Mouse (Mus musculus) urinary bladder, postnatal 0 days (tissue): ENCODE results near the gene Rps5. TPM values are rescaled to one million over a fixed set of nuclear protein-coding genes. Genes with fewer than 3 reads are reported as not detected.

Experiments
- polyA plus RNA-seq: library from polyadenylated mRNA; unstranded; fragments of >200 nt; fragmentation: Nextera tagmentation; extraction: Ambion mirVana; gene quantifications from 2 replicates; pipeline ENCODE4 v1.2.1, GENCODE M21; 2015

The Rps5 gene
- polyA plus RNA-seq, result 736 and 897 TPM in 2 replicates

GRCm38 (mm10) chr7:12921705-12922465, at the start of gene Rps5:
Gene Rps5 (plus strand): TSS chr7:12922290.

DNA sequence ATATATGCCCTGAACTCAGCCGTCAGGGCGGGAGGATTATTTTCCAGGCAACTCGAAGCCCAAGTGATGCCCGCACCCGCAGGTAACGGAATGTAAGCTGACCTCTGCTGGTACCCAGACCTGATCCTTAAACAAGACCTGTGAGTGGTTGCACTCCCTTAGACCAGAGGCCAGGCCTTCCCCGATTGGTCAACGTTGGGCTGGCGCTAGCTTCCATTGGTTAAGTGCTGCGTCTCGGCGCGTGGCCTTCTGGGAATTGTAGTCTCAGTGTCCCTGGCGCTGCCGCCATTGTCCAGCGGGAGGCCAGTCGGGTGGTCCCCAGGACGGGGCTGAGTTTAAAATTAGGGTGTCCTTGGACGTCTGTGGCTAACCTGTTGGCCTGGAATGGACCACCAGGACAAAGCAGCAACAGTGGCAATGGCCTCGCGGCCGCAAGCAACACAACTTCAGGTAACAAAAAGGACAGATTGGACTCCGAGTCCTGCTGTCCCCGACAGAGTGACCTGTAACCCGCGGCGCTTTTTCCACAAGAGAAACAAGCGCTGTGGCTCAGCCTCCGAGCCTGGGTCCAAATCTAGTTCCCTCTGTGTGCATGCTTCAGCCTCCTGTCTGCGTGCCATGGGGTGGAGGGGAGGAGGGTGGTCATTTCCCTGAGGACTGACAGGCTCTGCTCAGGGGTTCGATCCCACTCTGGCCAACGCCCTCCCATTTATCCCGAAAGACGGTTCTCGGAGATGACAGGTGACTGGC, 41.0 kb upstream of the Rps5 start, which contains the start of gene Zfp128:
Gene Zfp128 (plus strand): TSS at position 267 of the 750 bp plus-strand sequence.

GRCm38 (mm10) chr7:12897655-12898410, 24.3 kb upstream of the Rps5 start, which contains the start of gene Zscan22:
Gene Zscan22 (plus strand): TSS chr7:12897815.

DNA sequence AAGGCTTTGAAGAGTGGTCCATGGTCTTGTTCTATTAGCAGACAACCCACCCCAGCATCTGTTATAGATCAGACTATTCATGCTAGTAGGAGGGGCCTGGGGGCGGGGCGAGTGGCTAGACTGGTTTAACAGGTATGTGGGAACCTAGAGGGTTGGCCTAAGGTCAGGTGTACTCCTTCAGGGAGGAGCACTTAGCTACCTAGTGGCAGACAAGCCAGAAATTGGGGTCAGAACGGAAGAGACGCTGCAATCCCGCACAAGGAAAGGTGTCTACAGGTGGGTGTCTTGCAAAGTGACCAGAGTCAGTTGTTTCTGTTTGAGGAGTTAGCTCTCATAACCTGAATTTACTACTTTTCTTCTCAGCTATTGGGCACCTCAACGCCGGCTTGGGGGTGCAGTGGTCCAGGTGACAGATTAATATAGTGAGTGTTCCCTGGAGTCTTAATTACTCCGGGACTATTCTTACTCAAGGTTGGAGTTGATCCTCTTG, 5.1 kb downstream of the Rps5 start, which contains the start of gene Rnf225:
Gene Rnf225 (plus strand): TSS at position 226 of the 490 bp plus-strand sequence.

DNA sequence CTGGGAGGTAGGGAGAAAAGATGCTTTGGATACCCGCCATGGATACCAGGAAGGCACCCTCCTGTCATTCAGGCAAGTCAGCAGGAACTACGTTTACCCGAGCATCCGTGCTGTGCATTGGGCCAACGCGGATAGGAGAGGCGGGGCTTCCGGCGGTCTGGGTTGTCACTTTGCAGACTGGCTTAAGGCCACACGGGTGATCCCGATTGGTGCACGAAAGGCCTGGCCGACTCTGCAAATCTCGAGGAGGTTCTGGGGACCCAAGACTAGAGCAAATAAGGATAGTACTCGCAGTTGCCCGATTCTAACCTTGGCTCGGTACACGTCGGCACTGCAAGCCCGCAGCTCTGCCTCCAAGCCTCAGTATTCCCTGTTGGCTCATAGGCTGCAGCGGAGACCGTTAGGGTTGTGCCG, 43.6 kb downstream of the Rps5 start, which contains the start of gene Zfp324:
Gene Zfp324 (plus strand): TSS at position 161 of the 414 bp plus-strand sequence.

Other genes starting within 250 kb of the Rps5 start
- gene Vmn2r55, start 237.3 kb upstream of the Rps5 start, polyA plus RNA-seq, result not detected in 2 replicates
- gene Vmn2r56, start 187.3 kb upstream of the Rps5 start, polyA plus RNA-seq, result not detected in 2 replicates
- 1.2 and 1.3 TPM in 2 replicates for gene Zscan18, start 118.7 kb upstream of the Rps5 start, polyA plus RNA-seq
- 5.2 and 5.8 TPM in 2 replicates for gene Zfp329, start 103.4 kb upstream of the Rps5 start, polyA plus RNA-seq
- 18.0 and 18.1 TPM in 2 replicates for gene Zfp110, start 87.5 kb upstream of the Rps5 start, polyA plus RNA-seq
- gene Zfp128, start 41.1 kb upstream of the Rps5 start, polyA plus RNA-seq, result 1.5 and 1.6 TPM in 2 replicates
- 5.3 and 5.7 TPM in 2 replicates for gene Zscan22, start 24.5 kb upstream of the Rps5 start, polyA plus RNA-seq
- gene Rnf225, start 5.1 kb downstream of the Rps5 start, polyA plus RNA-seq, result 1.3 and 1.9 TPM in 2 replicates
- 5.2 and 5.5 TPM in 2 replicates for gene Zfp324, start 43.5 kb downstream of the Rps5 start, polyA plus RNA-seq
- 2.6 and 2.9 TPM in 2 replicates for gene Zfp446, start 55.6 kb downstream of the Rps5 start, polyA plus RNA-seq
- gene Slc27a5, start 75.9 kb downstream of the Rps5 start, polyA plus RNA-seq, result 0.08 TPM in 1 of 2 replicates, not detected in the other
- gene Trim28, start 76.8 kb downstream of the Rps5 start, polyA plus RNA-seq, result 89.6 and 97.6 TPM in 2 replicates
- 7.3 and 8.5 TPM in 2 replicates for gene Zbtb45, start 87.7 kb downstream of the Rps5 start, polyA plus RNA-seq
- gene Chmp2a, start 112.5 kb downstream of the Rps5 start, polyA plus RNA-seq, result 211 and 212 TPM in 2 replicates
- 90.5 and 91.6 TPM in 2 replicates for gene Ube2m, start 116.0 kb downstream of the Rps5 start, polyA plus RNA-seq
- gene Mzf1, start 132.5 kb downstream of the Rps5 start, polyA plus RNA-seq, result 0.90 and 1.4 TPM in 2 replicates
- not detected in 2 replicates for gene Vmn1r85, start 172.9 kb downstream of the Rps5 start, polyA plus RNA-seq
- gene Vmn1r86, start 197.6 kb downstream of the Rps5 start, polyA plus RNA-seq, result not detected in 2 replicates
- gene Vmn1r87, start 217.9 kb downstream of the Rps5 start, polyA plus RNA-seq, result not detected in 2 replicates
- not detected in 2 replicates for gene Vmn1r88, start 237.3 kb downstream of the Rps5 start, polyA plus RNA-seq